Mouse (Mus musculus) kidney, embryonic 16.5 days (tissue): ENCODE results near the gene Ahcy. TPM values are rescaled to one million over a fixed set of nuclear protein-coding genes. Genes with fewer than 3 reads are reported as not detected.
"Not testable (repeated sequence)": the region's sequence is repeated elsewhere in the genome, so short reads cannot be mapped to it uniquely, and the experiment has no call there.

ENCODE experiments used
- ATAC-seq: fragments of 200-750 bp; cut with Nextera tagmentation; 2 replicates; pipeline ENCODE4 v1.8.0; 2017; ENCODE audit warnings: moderate TSS enrichment; ENCODE audit not compliant: low FRiP score, low TSS enrichment
- H3K27ac ChIP-seq: fragments of 300-500 bp; sonication (generic); 2 replicates; pipeline ENCODE4 v1.5.1; 2014; ENCODE audit warnings: low read length
- H3K27me3 ChIP-seq: fragments of 300-500 bp; sonication (generic); 2 replicates; pipeline ENCODE4 v1.6.1; 2014; ENCODE audit warnings: low read length, control low read depth, mixed read lengths; ENCODE audit not compliant: insufficient read depth
- H3K36me3 ChIP-seq: fragments of 300-500 bp; sonication (generic); 2 replicates; pipeline ENCODE4 v1.6.1; 2014; ENCODE audit warnings: low read length, control low read depth, mixed read lengths; ENCODE audit not compliant: insufficient read depth
- H3K4me1 ChIP-seq: fragments of 300-500 bp; sonication (generic); 2 replicates; pipeline ENCODE4 v1.6.1; 2014; ENCODE audit warnings: low read length, control low read depth, mixed read lengths; ENCODE audit not compliant: insufficient read depth
- H3K4me2 ChIP-seq: fragments of 300-500 bp; sonication (generic); replicated peaks from 2 replicates; pipeline ENCODE4 v1.6.1; 2014; ENCODE audit warnings: low read depth, low read length
- H3K4me3 ChIP-seq: fragments of 300-500 bp; sonication (generic); 2 replicates; pipeline ENCODE4 v1.5.1; 2014; ENCODE audit warnings: mild to moderate bottlenecking, low read length
- H3K9ac ChIP-seq: fragments of 300-500 bp; sonication (generic); replicated peaks from 2 replicates; pipeline ENCODE4 v1.6.1; 2014; ENCODE audit warnings: low read length
- H3K9me3 ChIP-seq: fragments of 300-500 bp; sonication (generic); 2 replicates; pipeline ENCODE4 v1.6.1; 2016; ENCODE audit warnings: low read length, control low read depth
- WGBS: fragments of 180-500 bp; shearing (Covaris S2); extraction: QIAGEN DNeasy Blood & Tissue Kit; methylation state at CpG from one replicate; pipeline ENCODE4 v1.1.7; 2014; 5-methylcytosine and 5-hydroxymethylcytosine counted together
- polyA plus RNA-seq: library from polyadenylated mRNA; unstranded; fragments of >200 nt; fragmentation: Nextera tagmentation; extraction: Ambion mirVana; gene quantifications from 2 replicates; pipeline ENCODE4 v1.2.1, GENCODE M21; 2015

The Ahcy gene
- polyA plus RNA-seq, 1 experiment from 2014 or later, result 79.2 TPM

GRCm38 (mm10) chr2:155030831-155031230 is 43.5 kb downstream of the Ahcy start:
- no peak overlapping the region for H3K27ac ChIP-seq
- peaks cover 1% of the 10 kb centered on the region; the same call in 1 of the 2 replicates for H3K4me1 ChIP-seq
- H3K4me2 ChIP-seq, result no peak overlapping the region
- no peak overlapping the region for H3K4me3 ChIP-seq
- WGBS, result 58% methylated on average over 7 of the region's 7 CpGs
- H3K9ac ChIP-seq, result no peak overlapping the region
- no peaks in the 10 kb centered on the region for H3K36me3 ChIP-seq
- no peaks in the 10 kb centered on the region for H3K27me3 ChIP-seq
- ATAC-seq, result no peak
- H3K9me3 ChIP-seq, result no peaks in the 10 kb centered on the region

GRCm38 (mm10) chr2:155020247-155020826 is 54.0 kb downstream of the Ahcy start:
- H3K27ac ChIP-seq, ATAC-seq, H3K27me3 ChIP-seq, H3K4me3 ChIP-seq, H3K4me1 ChIP-seq, H3K9me3 ChIP-seq, H3K36me3 ChIP-seq: not testable (repeated sequence)
- H3K9ac ChIP-seq, result 0 out of 2 replicates have a peak overlapping the region, but pooled peaks have one; percentile 73
- peak overlapping the region; percentile 97 for H3K4me2 ChIP-seq
- 32% methylated on average over 20 of the region's 20 CpGs for WGBS

DNA sequence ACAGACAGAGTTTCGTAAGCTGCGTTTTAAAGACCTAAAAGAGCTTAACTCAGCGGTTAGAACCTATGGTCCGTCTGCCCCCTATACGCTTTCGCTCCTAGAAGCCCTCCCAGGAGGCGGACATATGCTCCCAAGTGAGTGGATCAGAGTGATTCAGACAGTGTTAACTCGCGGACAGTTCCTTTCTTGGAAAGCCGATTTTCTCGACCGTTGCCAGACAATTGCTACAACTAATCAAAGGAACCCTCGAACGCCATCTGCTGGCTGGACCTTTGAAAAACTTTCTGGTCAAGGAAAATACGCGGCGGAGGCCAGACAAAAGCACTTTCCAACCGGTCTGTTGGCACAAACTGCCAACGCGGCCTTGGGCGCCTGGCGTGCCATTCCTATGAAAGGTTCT is 54.6 kb downstream of the Ahcy start:
- no peaks in the 10 kb centered on the region for H3K9me3 ChIP-seq
- WGBS, result 0% methylated on average over 22 of the region's 22 CpGs
- no peaks in the 10 kb centered on the region for H3K36me3 ChIP-seq
- H3K27me3 ChIP-seq, result no peaks in the 10 kb centered on the region
- peak overlapping the region; percentile 73 for H3K9ac ChIP-seq
- peak; percentile 91 for ATAC-seq
- H3K4me2 ChIP-seq, result peak overlapping the region; percentile 97
- peak overlapping the region; percentile 83 for H3K27ac ChIP-seq
- H3K4me1 ChIP-seq, result 0 out of 2 replicates have a peak, but pooled peaks cover 2% of the 10 kb centered on the region
- H3K4me3 ChIP-seq, result peak overlapping the region; percentile 58

GRCm38 (mm10) chr2:155018762-155019641 is 55.3 kb downstream of the Ahcy start:
- Histone ChIP-seq H3K27ac (peak overlapping the region; percentile 83), H3K4me1 (0 out of 2 replicates have a peak, but pooled peaks cover 2% of the 10 kb centered on the region), H3K4me3 (peak overlapping the region; percentile 58), H3K4me2 (peak overlapping the region; percentile 97), H3K9me3 (no peaks in the 10 kb centered on the region), H3K27me3 (no peaks in the 10 kb centered on the region), H3K36me3 (no peaks in the 10 kb centered on the region), H3K9ac (peak overlapping the region; percentile 73)
- ATAC-seq, result peak; percentile 96
- under 1% methylated on average over 38 of the region's 38 CpGs for WGBS

DNA sequence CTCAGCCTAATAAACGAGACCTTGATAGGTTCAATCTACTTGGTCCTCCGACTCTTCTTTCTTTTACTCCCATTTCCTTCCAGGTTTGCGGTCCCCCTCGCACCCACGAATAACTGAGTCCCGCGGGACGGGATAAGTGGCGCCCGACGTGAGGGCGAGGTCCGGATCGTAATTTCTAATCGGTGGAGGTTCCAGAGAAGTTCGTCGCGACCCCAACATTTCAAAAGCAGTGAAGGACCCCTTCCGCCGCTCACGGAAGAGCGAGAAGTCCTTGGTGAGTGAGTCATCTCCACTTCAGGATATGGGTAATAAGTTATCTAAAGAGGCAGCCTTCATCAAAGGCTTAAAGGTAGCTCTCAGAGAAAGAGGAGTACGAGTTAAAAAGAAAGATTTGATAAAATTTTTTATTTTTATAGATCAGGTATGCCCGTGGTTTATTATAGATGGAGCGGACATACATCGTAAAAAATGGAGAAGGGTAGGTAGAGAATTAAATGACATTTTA is 56.0 kb downstream of the Ahcy start, which contains the start of gene Gm14226:
TSS of gene Gm14226 (plus strand) at position 16 of the 505 bp plus-strand sequence.
- peak within 1 kb of the TSS; percentile 58 for H3K4me3 ChIP-seq
- H3K27me3 ChIP-seq, ATAC-seq, H3K4me1 ChIP-seq, H3K9me3 ChIP-seq, H3K36me3 ChIP-seq: not testable (repeated sequence)
- peak within 1 kb of the TSS; percentile 97 for H3K4me2 ChIP-seq
- H3K9ac ChIP-seq, result peak within 1 kb of the TSS; percentile 73
- peak within 1 kb of the TSS; percentile 83 for H3K27ac ChIP-seq
- under 1% methylated on average over 23 of the region's 26 CpGs for WGBS

DNA sequence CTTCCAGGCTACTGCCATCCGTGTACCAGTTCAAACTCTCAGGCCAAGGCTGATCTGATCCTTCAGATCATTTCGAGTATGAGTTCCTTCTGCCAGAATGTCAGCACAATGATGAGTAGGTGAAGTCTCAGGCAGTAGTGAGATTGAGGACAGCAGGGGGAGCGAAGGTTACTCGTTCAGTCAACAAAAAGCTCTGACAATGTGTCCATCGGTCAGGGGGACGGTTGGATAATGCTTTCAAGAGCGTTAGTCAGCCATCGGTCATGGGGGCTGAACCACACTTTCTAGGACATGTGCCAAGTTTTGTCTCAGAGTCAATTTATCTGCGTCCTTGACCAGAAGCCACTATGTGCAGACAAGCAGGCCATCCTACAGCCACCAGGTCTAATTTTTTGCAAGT is 57.5 kb downstream of the Ahcy start:
- H3K9me3 ChIP-seq, ATAC-seq: not testable (repeated sequence)
- WGBS, result 32% methylated on average over 7 of the region's 9 CpGs

GRCm38 (mm10) chr2:155012991-155013390 is 61.3 kb downstream of the Ahcy start:
- ATAC-seq, result no peak
- Histone ChIP-seq H3K27me3 (no peaks in the 10 kb centered on the region), H3K4me3 (no peak overlapping the region), H3K36me3 (no peaks in the 10 kb centered on the region), H3K27ac (no peak overlapping the region), H3K9me3 (no peaks in the 10 kb centered on the region), H3K4me2 (no peak overlapping the region), H3K9ac (no peak overlapping the region), H3K4me1 (no peaks in the 10 kb centered on the region)
- WGBS, result 80% methylated on average over 6 of the region's 6 CpGs

More for the DNA sequence above, 57.5 kb downstream of the Ahcy start:
- H3K36me3 ChIP-seq, H3K27me3 ChIP-seq, H3K9ac ChIP-seq, H3K4me3 ChIP-seq, H3K4me2 ChIP-seq, H3K27ac ChIP-seq, H3K4me1 ChIP-seq: not testable (repeated sequence)

- no peak for ATAC-seq
- WGBS, result 53% methylated on average over 3 of the region's 3 CpGs
- H3K4me2 ChIP-seq, result no peak overlapping the region
- H3K4me3 ChIP-seq, result no peak overlapping the region
- no peaks in the 10 kb centered on the region for H3K4me1 ChIP-seq
- H3K9me3 ChIP-seq, result peaks cover 3% of the 10 kb centered on the region; the same call in 1 of the 2 replicates
- H3K36me3 ChIP-seq, result no peaks in the 10 kb centered on the region
- H3K27me3 ChIP-seq, result no peaks in the 10 kb centered on the region
- no peak overlapping the region for H3K27ac ChIP-seq
- no peak overlapping the region for H3K9ac ChIP-seq
These were observed 63.1 kb downstream of the Ahcy start for GRCm38 (mm10) chr2:155011086-155011656.
